Mouse (Mus musculus): ENCODE measurements around the gene Ndst2.
"Not testable (repeated sequence)": the region's sequence is repeated elsewhere in the genome, so short reads cannot be mapped to it uniquely, and the experiment has no call there.

The Ndst2 gene

DNA sequence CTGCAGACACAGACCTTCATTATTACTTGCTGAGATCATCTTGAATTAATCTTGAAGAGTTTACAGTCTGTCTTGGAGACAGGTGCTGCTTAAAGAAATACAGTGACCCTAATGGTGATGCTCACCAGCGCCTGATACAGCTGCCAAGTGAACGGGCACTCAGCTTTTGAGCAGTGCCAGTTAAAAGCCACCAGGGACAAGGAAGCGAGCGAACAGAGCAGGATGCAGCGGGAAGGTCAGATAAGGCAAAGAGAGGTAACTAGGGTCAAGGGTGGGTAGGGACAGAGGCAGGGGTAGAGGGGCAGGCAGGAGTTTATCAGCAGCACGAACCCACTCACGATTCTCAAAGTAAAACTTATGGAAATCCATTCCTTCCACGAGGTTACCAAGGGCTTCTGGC, 4.1 kb upstream of the Ndst2 start:
- no peak for DNase-seq (ENCODE audit: low spot score in 2 of 2)

DNA sequence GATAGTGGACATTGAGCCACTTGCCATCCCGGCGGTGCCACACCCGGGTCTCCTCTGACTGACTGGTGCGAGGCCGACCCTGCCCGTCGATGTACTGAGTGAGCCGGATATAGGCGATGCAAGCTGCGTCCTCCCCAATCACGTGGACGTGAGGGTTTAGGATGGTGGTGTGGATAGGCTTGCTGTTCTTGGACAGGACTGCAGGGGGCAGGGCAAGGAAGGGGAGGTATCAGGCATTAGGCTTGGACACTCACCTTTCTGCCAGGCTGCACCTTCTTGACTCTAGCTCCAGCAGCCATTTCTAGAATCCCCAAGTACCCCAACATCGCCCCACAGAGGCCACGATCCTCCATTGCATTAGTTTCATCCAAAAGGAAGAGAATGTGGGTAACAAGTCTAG, 2.9 kb upstream of the Ndst2 start:
- DNase-seq (ENCODE audit: low spot score in 2 of 2), result peak; percentile 33 to 53

GRCm38 (mm10) chr14:20735892-20736390, 1.6 kb upstream of the Ndst2 start:
- DNase-seq (ENCODE audit: low spot score in 2 of 2), result no peak

DNA sequence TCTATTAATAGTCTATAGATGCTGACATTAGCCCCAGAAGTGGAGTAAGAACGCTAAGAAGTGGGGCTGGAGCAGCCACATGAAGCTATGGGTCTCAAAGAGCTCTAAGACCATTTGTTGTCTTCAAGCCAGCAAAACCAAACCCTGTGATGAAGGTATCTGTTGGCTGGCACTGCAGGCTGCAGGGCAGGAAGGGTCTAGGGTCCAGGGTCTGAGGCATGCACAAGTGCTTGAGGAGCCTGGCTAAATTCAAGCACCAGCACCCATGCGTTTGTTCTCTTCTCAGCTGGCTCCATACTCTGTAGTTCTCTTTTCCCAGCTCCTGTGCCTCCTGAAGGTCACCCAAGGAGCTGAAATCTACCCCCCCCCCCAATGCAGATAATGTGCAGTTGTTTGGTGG, 690 bp upstream of the Ndst2 start:
- no peak for DNase-seq (ENCODE audit: low spot score in 2 of 2)

DNA sequence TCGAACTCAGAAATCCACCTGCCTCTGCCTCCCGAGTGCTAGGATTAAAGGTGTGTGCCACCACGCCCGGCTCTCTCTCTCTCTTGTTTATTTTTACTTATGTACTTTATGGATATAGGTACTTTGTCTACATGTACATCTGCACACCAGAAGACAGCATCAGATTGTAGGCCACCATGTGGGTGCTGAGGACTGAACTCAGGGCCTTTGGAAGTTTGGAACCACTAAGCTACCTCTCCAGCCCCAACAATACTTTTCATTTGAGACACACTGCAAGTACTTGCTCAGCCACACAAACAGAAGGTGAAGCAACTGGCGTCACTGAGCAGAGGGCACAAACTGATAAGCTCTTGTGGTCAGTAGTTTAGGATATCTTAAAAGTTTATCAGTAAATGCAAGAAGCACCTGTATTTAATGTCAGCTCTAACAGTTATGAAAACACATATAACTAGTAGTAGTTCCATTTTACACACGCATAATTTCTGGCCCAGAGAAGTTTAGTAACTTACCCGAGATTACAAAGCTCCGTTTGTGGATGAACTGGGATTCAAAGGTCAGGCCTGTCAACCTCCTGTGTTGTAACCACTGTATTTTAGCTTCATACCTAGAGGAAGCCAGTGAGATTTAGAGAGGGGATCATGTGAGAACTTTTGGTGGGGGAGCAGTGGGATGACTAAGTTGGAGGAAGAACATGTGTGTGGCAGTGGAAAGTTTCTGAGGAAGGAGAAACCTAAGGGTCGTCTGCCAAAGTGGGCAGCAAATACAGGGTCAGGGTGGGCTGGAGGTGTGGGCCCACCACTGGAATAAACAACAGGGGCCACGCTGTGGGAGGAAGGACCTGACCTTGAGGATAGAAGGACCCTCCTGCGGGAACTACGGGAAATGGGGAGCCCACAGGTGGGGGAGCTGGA, 1.1 kb downstream of the Ndst2 start:
- DNase-seq (ENCODE audit: low spot score in 2 of 2), result no peak

DNA sequence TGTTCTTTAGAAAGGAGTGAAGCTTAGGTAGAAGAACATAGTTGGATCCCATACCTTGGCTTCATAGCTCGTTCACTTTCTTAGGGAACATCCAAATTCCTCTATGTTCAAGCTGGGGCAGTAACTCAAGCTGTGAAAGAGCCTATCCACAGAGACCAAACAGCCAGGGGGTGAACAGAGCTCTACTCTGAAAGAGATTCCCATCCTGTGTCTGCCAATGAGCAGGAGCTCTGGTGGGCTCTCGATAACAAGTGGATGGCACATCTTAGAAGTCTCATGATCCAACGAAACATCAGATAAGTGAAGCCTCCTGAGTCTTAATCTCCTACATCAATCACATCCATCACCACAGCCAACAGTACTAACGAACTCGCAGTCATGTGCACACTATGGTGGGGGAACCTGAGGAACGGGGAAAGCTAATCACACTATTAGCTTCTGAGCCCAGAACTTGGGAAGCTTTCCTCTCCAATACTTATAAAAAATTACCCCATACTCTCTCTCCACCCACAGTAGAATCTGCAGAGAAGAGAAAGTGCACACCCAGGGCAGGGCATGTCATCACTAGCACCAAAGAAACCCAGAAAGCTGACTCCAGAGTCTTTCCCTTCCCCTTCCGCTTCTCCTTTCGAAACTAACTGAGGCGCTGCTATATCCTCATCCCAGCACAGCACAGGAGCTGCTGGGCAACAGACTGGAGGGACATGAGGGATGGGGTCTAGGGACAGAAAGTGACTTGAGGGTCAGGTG, 3.3 kb downstream of the Ndst2 start:
- no peak for DNase-seq (ENCODE audit: low spot score in 2 of 2)

DNA sequence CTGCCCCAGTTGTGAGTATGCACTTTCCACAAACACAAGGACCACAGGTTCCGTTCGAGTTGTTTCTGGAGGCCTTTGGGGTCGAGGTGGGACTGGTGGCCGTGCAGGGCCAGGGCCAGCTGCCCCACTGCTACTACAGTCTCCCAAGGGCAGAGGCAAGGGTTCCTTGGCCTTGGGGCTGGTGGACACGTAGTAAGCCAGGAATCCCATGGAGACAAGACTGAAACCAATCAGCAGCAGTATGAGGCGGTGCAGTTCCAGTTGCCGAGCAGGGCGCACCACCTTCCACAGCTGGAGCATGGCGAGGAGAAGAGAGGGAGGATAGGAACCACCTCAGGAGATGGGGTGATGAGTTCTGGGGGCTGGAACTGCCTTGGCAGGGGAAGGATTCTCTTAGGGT, 4.5 kb downstream of the Ndst2 start:
- no peak for DNase-seq (ENCODE audit: low spot score in 2 of 2)

- no peak for DNase-seq (ENCODE audit: low spot score in 2 of 2)
Measured at GRCm38 (mm10) chr14:20725660-20726339, 8.6 kb downstream of the Ndst2 start.

- DNase-seq (ENCODE audit: low spot score in 2 of 2), result peak; percentile 22 to 49
Measured at GRCm38 (mm10) chr14:20724043-20724442, 10.3 kb downstream of the Ndst2 start.

- DNase-seq (ENCODE audit: low spot score in 2 of 2), result no peak
Measured at GRCm38 (mm10) chr14:20723006-20723405, 11.4 kb downstream of the Ndst2 start.

- no peak for DNase-seq (ENCODE audit: low spot score in 2 of 2)
Measured at GRCm38 (mm10) chr14:20721371-20721770, 13.0 kb downstream of the Ndst2 start.

GRCm38 (mm10) chr14:20719767-20720166, 14.6 kb downstream of the Ndst2 start:
- DNase-seq (ENCODE audit: low spot score in 2 of 2), result no peak

DNA sequence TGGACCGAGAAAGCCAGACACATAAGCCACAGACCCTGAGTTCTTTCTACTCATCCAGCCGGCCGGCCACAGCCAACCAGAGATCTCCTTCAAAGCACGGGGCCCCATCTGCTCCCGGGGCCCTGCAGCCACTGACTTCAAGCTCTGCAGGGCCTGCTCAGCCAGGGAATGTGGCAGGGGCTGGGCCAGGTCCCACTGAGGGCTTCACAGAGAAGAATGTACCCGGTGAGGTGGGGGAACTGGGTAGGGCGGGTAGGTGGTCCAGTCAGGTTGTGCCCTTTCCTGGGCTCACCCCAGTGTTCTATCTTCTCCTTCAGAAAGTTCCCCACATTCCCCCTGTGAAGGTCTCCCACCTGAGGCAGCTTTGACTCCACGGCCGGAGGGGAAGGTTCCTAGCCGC, 15.9 kb downstream of the Ndst2 start:
- DNase-seq (ENCODE audit: low spot score in 2 of 2), result no peak

- DNase-seq (ENCODE audit: low spot score in 2 of 2), result no peak
Measured at GRCm38 (mm10) chr14:20713832-20714231, 20.5 kb downstream of the Ndst2 start.

DNA sequence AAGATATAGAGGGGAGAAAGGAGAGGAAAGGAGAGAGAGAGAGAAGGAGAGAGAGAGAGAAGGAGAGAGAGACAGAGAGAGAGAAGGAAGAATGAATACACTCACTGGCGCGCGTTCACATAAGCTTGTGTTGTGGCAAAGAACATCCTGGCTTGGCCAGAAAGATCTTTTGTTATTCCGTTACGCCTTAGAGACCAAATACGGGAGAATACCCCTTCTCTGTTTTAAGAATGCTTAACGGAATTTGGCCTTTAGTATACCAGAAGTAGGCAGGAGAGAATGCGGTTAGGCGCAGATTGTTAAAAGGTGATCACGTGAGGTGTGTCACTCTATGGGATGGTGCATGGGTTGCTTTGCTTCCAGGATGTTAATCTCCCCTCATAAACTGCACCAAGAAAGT, 26.1 kb downstream of the Ndst2 start:
- no peak for DNase-seq (ENCODE audit: low spot score in 2 of 2)

- DNase-seq (ENCODE audit: low spot score in 2 of 2), result peak; percentile 83 to 85
Measured at GRCm38 (mm10) chr14:20707201-20708190, 26.9 kb downstream of the Ndst2 start, which contains the start of gene Zswim8. Gene Zswim8 (plus strand): TSS chr14:20707552.

GRCm38 (mm10) chr14:20703461-20703860, 30.9 kb downstream of the Ndst2 start:
- DNase-seq (ENCODE audit: low spot score in 2 of 2), result not testable (repeated sequence)

GRCm38 (mm10) chr14:20702741-20703381, 31.5 kb downstream of the Ndst2 start, which contains the start of gene Chchd1:
Gene Chchd1 (plus strand): TSS chr14:20703006.
- peak; percentile 70 to 80 for DNase-seq (ENCODE audit: low spot score in 2 of 2)

DNA sequence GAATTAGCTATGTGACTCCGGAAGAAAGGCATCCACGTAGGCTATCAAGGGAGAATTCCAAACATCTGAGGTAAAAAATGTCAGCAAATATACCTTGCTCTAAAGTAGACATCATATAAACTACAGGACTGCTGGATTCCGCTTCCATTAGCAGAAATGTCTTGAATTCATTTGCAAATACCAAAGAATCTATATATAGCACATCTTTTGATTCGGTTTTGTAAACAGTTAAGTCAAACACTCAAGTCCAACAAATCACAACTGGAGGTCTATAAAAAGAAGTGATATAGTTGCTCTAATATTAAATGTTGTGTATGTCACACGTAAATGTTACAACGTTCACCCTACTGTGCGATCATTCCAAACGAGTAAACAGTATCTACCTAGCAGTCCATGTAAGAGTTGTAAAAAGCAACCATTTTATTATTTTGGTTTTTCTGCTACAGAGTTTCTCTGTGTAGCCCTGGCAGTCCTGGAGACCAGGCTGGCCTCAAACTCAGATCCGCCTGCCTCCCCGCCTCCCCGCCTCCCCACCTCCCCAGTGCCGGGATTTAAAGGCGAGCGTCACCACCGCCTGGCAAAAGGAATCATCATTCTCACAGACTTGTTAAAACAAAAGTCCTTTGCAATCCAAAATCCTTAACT, 32.1 kb downstream of the Ndst2 start:
- no peak for DNase-seq (ENCODE audit: low spot score in 2 of 2)

DNA sequence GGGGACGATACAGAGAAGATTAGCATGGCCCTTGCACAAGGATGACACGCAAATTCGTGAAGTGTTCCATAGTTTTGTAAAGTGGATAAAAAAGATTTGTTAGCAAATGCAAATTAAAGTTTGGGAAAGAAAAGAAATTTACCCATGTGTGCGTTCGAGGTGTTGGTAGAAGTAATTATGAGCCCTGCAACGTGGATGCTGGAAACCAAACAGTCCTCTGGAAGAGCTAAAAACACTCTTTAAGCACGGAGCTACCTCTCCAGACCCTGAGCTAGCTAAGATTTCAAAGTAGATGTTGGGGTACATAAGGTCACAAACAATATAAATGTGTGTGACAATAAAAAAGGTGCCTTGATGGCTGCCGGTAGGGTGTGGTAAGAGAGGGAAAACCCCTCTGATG, 32.8 kb downstream of the Ndst2 start:
- DNase-seq (ENCODE audit: low spot score in 2 of 2), result no peak
